Mouse (Mus musculus): Measurements from ENCODE around the gene Fnbp4.

Fnbp4 gene

DNA sequence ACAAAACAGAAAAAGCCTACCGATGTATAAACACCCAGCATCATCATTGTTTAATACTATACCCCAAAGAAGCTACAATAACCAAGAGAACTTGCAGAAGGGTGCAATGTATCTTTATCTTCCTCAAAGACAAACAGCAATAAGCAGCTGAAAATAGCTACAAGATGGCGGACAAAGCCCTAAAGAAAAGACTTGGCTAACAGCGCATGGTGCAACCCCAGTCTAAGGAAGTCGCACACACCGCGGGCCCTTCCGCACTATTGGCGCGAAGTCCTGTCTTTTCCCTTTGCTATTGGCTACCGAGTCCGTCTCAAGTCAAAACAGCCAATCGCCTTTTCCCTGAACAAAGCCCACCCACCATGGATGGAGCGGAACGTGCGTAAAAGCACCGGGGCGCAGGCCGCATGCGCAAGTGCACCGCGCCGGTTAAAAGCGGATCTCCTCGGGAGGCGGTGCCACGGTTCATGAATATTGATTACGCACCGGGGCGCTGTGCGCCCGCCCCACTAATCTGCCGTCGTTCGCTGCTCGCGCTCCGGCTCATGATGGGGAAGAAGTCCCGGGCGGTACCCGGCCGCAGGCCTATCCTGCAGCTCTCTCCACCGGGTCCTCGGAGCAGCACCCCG lies at the start of gene Fnbp4:
Gene Fnbp4, plus strand, starts transcription at position 318 of the 626 bp plus-strand sequence.
- in situ Hi-C loops (cut with MboI): no loop called here

DNA sequence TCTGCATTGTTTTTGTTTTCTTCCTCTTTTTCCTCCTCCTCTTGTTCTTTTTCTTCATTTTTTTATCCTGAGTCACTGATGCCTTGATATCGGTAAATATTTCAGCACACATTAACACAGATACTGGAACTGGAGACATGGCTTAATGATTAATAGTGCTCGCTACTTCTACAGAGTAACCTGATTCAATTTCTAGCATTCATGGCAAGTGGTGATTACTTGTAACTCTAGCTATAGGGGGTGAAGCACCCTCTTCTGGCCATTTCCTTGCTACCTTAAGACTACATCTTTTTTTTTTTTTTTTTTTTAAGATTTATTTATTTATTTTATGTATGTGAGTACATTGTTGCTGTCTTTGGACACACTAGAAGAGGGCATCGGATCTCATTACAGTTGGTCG lies 44.2 kb upstream of the Fnbp4 start:
- in situ Hi-C loops (cut with MboI): no loop called here

DNA sequence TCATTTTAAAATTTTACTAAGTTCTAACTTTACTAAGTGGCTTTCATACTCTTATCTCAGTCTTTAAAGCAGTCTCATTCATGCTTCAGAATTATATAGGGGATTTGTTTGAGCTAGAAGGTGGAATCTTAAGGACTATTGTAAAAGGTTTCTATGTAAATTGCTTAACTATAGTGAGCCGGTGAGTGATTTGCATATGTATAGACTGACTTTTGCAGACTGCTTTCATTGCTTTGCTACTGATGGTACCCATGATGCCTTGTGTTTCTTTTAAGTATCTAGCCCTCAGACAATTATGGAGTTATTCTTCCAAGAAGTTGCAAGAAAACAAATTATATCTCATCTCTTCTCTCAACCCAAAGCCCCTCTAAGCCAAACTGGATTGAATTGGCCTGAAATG lies 36.6 kb upstream of the Fnbp4 start:
- in situ Hi-C loops (cut with MboI): no loop called here

DNA sequence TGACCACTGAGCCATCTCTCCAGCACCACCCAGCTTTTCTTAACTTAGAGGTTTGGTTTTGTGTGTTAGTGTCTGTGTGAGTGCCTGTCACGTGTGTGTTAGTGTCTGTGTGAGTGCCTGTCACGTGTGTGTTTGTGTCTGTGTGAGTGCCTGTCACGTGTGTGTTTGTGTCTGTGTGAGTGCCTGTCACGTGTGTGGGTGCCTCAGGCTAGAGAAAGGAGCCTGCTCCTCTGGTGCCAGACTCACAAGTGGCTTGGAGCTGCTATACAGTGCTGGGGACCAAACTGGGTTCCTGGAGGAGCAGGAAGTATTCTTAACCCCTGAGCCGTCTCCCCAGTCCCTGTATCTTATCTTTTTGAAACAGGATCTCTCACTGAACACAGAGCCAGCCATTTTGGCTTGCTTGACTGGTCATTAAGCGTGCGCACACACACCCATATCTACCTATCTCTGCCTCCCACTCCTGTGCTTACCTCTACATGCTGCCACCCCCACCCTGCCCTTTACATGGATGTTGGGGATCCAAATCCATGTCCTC lies 29.5 kb upstream of the Fnbp4 start:
- in situ Hi-C loops (cut with MboI): no loop called here

DNA sequence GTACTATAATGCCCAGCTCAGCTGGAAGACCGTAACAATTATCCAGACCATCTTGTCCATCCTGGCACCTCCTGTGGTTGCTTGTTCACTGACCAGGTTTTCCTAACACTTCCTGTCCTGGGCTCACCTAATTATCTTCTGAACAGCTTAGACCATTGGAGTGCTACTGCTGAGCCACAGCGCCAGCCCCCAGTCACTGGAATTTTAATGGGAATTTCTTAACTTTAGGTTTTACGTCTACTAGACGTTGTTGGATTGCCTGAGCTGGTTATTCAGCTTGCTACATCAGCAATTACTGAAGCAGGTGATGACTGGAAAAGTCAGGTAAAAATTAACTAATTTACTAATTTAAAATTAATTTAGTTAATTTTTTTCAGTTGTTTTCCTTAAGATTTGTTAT lies 27.8 kb upstream of the Fnbp4 start:
- in situ Hi-C loops (cut with MboI): no loop called here

DNA sequence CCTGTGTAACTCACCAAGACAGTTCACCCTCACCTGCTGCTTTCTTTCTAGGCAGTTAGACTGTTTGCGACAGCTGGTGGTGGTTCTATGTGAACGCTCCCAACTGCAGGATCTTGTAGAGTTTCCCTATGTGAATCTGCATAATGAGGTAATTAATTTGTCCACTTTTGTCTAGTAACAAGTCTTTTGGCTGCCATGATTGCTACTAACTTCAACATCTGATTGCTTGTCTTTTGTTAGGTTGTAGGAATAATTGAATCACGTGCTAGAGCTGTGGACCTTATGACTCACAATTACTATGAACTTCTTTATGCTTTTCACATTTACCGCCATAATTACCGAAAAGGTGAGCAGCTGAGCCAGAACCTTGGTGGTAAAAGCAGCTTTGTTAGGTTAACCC lies 27.2 kb upstream of the Fnbp4 start:
- in situ Hi-C loops (cut with MboI): no loop called here

DNA sequence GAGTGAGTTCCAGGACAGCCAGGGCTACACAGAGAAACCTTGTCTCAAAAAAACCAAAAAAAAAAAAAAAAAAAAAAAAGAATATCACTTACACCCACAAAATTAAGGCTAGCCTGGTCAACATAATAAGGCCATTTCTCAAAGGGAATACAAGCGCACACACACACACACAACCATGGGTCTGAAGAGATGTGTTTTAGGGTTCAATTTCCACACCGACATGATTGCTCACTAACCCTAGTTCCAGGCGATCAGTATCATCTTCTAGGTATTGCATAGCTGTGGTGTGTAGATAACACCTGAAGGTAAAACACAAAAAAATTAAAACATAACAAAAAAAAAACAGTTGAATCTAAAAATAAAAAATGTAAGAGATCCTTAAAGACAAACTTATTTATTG lies 18.4 kb upstream of the Fnbp4 start:
- in situ Hi-C loops (cut with MboI): no loop called here

DNA sequence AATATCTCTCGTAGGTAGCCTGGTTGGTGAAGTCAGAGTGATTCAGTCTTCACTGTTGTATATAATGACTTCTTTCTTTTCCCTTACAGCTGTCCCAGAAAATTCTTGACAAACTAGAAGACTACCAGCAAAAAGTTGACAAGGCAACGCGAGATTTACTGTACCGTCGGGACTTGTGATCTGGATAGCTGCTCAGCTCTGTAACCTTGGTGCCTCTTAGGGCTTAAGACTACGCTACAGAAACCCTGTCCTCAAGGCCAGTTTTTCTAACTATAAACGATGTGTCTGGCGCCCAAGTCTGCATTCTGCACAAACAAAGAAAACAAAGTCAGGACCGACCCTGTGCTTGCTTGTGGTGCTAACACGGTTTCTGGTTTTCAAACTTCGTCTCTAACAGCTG lies 9.8 kb upstream of the Fnbp4 start:
- in situ Hi-C loops (cut with MboI): no loop called here

DNA sequence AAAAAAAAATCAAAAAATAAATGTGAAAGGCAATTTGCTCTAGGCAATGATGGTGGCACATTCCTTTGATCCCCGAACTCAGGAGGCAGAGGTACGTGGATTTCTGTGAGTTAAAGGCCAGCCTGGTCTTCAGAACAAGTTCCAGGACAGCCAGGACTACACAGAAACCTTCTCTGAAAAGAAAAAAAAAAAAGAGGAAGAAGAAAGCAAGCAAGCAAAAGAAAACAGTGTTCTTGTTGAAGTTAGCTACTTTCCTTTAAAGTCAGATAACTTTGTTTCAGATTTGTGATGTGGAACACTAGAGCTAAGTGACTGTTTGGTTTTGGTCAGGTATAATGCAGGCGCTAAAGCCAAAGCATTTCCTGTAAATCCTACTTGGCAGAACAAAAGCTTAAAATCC lies 6.4 kb upstream of the Fnbp4 start:
- in situ Hi-C loops (cut with MboI): no loop called here

DNA sequence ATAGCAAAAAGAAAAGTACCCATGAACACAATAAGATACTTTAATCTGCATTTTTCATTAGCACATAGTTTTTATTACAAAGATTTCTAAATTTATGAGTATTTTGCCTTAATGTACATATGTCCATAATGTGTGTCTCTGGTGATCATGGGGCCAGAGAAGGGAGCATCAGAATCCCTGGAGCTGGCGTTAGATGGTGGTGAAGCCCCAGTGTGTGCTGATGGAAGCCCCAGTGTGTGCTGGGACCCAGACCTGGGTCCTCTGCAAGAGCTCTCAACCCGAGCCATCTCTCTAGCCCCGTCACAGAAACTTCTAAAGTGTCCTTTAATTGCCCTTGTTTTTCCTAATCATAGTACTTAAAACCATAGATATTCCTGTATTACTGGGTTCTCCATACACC lies 5.8 kb upstream of the Fnbp4 start:
- in situ Hi-C loops (cut with MboI): no loop called here

DNA sequence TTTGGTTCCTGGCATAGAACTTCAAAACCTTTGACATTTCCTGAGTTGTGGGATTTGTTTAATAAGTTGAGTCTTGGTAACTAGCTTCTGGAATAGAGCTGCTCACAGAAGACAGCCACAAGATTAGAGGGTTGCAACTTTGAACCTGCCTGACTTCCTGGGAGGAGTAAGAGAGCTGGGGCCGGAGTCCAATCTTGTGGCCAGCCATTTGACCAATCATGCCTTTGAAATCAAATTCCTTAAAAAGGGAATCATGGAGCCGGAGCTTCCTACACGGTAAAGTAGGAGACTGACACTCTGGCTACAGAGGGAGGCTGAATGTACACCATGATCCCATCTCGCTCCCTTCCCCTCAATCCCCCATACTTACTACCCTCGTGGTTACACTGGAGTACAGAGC lies 5.2 kb upstream of the Fnbp4 start:
- in situ Hi-C loops (cut with MboI): no loop called here

DNA sequence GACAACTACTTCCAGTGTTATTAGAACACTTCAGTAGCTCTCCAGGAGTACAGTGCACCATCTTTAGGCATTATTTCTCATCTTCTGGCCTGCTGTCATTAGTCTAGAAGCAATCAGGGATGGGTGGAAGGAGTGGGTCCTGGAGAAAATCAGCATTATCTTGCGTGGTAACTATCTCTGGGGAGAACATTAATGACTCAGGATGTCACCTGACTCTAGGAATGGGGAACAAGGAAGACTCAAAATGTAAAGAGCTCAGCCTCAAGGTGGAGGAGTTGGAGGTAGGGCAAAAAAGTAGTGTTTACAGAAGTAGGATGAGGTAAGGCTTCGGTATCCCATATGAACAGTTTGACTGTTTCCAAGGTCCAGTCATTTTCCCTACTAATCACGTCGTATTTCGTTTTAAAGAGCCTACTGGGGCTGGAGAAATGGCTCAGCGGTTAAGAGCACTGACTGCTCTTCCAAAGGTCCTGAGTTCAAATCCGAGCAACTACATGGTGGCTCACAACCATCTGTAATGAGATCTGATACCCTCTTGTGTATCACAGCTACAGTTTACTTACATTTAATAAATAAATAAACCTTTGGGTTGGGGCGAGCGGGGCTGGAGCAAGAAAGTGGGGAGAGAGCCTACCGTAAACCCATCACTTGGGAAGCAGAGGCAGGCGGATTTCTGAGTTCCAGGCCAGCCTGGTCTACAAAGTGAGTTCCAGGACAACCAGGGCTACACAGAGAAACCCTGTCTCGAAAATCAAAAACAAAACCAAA lies 701 bp upstream of the Fnbp4 start:
- in situ Hi-C loops (cut with MboI): no loop called here

DNA sequence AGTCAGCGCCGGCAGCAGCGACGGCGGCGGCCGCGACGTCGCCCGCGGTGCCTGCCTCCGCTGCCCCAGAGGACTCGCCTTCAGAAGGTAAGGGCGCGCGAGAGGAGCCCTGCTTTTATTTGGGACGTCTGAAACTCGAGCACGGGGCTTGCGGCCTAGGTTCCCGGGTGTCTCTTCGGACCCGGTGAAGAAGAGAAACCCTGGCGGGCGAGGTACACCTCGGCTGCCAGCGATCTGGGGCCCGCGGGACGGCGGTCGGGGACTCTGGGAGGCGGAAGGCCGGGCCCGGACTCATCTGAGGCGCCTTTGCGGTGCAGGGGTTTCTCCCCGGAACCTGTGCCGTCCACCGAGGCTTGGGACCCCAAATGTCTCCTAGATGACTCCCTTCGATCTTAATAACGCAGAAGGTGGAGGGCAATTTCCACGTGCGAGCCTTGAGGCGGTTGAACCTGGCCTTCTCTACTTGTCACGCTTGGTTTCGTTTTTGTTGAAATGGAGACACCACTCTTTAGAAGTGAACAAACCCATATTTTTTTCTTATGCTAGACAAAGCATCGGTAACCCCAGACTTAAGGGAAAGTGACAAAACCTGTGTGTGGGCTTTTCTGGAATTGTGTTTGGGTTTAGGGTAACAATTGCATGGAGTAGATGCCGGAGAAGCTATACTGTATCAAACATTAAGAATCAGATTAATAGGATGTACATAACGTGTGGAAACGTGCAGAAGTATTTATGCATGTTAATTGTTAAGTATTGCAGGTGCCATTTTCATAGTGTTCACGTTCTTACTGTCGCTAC lies 769 bp downstream of the Fnbp4 start:
- in situ Hi-C loops (cut with MboI): no loop called here

DNA sequence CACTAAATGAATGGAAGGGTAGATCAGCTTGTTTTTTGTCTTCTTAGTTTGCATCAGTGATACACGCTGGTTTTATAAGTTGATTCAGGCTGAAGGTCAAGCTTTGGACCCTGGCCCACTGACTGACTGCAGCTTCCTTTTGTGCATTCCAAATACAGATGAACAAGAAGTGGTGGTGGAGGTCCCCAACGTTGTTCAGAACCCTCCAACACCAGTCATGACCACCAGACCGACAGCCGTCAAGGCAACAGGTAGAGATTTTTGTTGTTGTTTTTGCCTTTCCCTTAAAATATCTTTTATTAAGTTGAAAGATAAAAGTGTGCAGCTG lies 1.3 kb downstream of the Fnbp4 start:
- in situ Hi-C loops (cut with MboI): no loop called here

DNA sequence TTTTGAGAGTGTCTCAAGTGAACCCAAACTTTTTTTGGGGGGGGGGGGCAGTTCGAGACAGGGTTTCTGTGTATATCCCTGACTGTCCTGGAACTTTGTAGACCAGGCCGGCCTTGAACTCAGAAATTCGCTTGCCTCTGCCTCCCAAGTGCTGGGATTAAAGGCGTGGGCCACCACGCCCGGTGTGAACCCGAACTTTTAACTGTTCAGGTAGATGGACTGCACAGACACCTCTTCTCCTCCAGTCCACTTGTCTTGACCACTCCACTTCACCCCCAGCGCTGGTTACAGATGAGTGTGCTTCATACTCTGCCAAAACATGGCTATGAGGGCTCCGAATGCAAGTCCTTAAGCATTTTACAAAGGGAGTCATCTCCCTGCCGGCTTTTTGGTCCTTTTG lies 2.0 kb downstream of the Fnbp4 start:
- in situ Hi-C loops (cut with MboI): no loop called here

DNA sequence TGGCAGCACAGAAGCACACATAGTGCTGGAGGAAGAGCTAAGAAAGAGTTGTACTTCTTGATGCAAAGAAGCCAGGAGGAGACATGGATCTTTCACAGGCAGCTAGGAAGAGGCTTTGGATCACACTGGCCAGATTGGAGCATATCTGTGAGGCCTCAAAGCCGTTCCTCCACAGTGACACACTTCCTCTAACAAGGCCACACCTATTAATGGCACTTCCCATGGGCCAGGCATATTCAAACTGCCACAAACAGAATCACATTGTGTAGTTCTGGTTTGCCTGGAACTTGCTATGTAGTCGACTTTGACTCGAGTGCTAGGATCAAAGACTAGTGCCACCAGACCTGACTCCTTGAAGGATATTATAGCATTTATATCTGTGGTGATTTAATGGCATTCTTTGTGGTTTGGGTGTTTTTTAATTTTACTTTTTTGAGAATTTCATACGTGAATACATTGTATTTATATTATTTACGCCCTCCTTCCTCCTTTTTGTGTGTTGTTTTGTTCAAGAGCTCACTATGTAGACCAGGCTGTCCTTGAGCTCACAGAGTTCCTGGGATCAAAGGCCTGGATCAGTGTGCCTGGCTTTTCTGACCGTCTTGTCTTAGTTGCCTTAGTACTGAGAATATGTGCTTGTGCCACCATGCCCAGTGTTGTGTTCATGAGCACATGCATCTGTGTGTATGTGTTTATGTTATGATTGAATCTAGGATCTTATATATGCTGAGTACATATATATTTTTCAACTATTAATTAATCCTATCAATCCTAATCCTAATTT lies 4.7 kb downstream of the Fnbp4 start:
- in situ Hi-C loops (cut with MboI): no loop called here

DNA sequence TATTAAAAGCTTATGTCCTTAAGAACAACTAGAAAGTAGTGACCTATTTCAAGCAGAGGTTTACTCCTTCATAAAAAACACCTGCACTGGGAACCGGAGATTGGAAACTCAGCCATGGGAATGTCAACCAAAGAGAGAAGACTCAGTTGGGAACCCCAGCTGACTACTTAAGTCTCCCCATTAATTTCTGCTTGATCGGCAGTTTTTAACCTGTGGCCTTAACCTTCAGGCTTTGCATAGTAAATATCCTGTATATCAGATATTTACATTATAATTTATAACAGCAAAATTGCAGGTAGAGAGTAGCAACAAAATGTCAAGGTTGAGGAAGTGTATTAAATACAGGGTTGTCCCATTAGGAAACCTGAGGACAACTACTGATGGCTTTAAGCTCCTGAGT lies 8.4 kb downstream of the Fnbp4 start:
- in situ Hi-C loops (cut with MboI): no loop called here

DNA sequence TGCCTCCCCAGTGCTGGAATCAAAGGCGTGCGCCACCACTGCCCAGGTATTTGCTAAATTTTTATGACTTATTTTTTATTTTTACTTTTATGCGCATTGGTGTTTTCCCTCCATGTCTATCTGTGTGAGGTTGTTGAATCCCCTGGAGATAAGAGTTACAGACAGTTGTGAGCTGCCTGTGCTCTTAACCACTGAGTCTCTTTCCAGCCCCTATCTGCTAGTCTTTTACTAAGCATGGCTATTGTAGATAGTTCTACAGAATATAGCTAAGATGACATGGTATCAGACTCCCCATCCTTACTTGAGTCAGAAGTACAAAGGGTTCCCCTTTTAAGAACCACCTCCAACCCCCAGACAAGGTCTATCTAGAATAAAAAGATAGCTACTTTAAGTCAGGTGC lies 9.0 kb downstream of the Fnbp4 start:
- in situ Hi-C loops (cut with MboI): no loop called here

DNA sequence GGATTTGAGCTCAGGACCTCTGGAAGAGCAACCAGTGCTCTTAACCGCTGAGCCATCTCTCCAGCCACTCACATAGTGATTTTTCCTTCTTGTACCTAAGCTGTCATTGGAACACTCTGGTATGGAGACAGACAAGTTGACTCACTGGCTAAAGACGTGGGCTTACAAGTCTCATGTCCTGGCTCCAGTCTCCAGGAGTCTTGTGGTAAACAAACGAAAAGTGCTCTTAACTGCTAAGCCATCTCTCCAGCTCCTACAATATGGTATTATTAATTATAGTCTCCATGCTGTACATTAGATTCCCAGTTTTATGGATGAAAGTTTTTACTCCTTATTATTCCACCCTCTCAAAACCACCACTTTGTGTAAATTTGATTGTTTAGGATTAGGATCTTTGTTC lies 20.0 kb downstream of the Fnbp4 start:
- in situ Hi-C loops (cut with MboI): no loop called here

DNA sequence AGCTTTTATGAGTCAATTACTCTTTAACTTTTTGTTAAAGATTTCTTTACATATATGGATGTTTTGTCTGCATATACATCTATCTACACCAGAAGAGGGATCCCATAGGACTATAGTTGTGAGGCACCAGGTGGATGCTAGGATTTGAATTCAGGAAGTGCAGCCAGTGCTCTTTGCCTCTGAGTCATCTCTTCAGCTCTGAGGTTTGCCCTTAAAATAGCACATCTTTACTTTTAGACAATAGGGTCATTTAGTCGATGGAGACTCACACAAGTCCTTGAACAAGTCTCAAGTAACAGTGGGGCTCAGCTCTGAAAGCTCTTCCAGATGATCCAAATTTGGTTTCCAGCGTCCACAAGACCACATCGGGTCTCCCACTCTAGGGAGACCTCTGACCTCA lies 36.2 kb downstream of the Fnbp4 start:
- in situ Hi-C loops (cut with MboI): no loop called here

DNA sequence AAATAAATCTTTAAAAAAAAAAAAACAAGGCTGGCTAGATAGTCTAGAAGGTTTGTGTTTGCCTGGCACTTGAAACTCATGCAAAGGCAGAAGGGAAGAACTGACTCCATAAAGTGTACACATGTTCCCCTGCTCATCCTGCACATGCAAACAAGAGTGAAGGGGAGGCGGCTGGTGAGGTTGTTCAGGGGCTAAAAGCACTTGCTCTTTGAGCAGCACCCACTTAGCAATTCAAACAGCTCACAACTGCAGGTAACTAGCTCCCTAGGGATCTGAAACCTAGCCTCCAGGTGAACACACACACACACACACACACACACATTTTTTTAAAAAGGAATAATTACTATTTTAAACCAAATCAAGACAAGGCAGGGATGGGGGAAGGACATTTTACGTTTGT lies 36.8 kb downstream of the Fnbp4 start:
- in situ Hi-C loops (cut with MboI): no loop called here

DNA sequence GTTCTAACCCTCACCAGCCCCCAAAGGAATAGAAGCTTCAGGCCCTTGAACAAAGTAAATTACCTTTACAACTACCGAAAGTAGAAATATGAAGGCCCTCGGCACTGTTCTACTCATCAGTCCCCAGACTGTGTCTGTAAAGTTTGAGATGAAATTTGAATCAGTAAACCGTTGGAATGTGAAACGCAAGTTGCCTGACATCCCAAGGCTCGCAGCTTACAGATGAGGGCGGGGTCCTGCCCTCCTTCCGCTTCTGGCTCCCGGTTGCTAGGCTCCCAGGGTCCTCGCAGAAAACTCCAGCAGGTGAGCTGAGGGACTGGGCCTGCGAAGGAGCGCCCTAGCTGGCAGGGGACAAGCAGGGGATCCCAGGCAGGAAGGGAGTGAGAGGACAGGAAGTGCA lies 37.3 kb downstream of the Fnbp4 start, which contains the start of gene Agbl2:
Gene Agbl2, plus strand, starts transcription at position 270 of the 400 bp plus-strand sequence.
- in situ Hi-C loops (cut with MboI): no loop called here

Measured in mature B cell (primary cell).